Mouse (Mus musculus) CH12.LX (cell line): ENCODE data around the gene Zfp688. TPM values are rescaled to one million over a fixed set of nuclear protein-coding genes. Genes with fewer than 3 reads are reported as not detected.
"Not testable (repeated sequence)": the region's sequence is repeated elsewhere in the genome, so short reads cannot be mapped to it uniquely, and the experiment has no call there.

Experiments
- DNase-seq: peaks from one replicate; pipeline ENCODE4 v3.0.0-alpha.2; 2013; ENCODE audit errors: extremely low read depth
- H3K27ac ChIP-seq: 2 replicates; pipeline ENCODE4 v1.5.1; 2012; ENCODE audit warnings: low read depth, mild to moderate bottlenecking, control low read depth, moderate library complexity; ENCODE audit not compliant: insufficient read depth
- H3K27me3 ChIP-seq: replicated peaks from 2 replicates; pipeline ENCODE3; 2012; ENCODE audit warnings: inconsistent platforms
- H3K36me3 ChIP-seq, 2 experiments: replicated peaks in 1 of 2; 2 replicates each; pipeline versions ENCODE3 to v1.6.1; 2012; ENCODE audit warnings: inconsistent platforms in 1 of 2, low read length in 1 of 2, mild to moderate bottlenecking in 1 of 2, mixed read lengths in 1 of 2, moderate library complexity in 1 of 2; ENCODE audit not compliant: control insufficient read depth in 1 of 2, insufficient read depth in 1 of 2
- H3K4me1 ChIP-seq, 2 experiments: 2 replicates each; pipeline ENCODE4 v1.6.1; 2012; ENCODE audit warnings: inconsistent platforms in 1 of 2, moderate library complexity in 1 of 2; ENCODE audit not compliant: insufficient read depth in 2 of 2, control insufficient read depth in 1 of 2
- H3K4me2 ChIP-seq: 2 replicates; pipeline ENCODE4 v1.6.1; 2012; ENCODE audit warnings: low read depth, mild to moderate bottlenecking, control low read depth; ENCODE audit not compliant: poor library complexity, insufficient read depth, severe bottlenecking
- H3K4me3 ChIP-seq, 3 experiments: fragments of 150-350 bp in 1 of 3; sonication (generic) in 1 of 3; replicated peaks in 1 of 3; 2 replicates each; pipeline versions ENCODE3 to v1.5.1; 2011 to 2012; ENCODE audit warnings: low read depth in 2 of 3, low read length in 2 of 3, mild to moderate bottlenecking in 2 of 3, moderate library complexity in 2 of 3, control low read depth in 1 of 3, improper control_type of control experiment in 1 of 3, inconsistent platforms in 1 of 3, mixed read lengths in 1 of 3; ENCODE audit not compliant: poor library complexity in 1 of 3
- H3K79me2 ChIP-seq: replicated peaks from 2 replicates; pipeline ENCODE4 v1.6.1; 2012; ENCODE audit warnings: mild to moderate bottlenecking, moderate library complexity; ENCODE audit not compliant: control insufficient read depth, poor library complexity, insufficient read depth, severe bottlenecking; ENCODE audit errors: extremely low read depth
- H3K9ac ChIP-seq: 2 replicates; pipeline ENCODE4 v1.6.1; 2012; ENCODE audit warnings: low read depth, mild to moderate bottlenecking, control low read depth, moderate library complexity; ENCODE audit not compliant: insufficient read depth
- H3K9me3 ChIP-seq: replicated peaks from 2 replicates; pipeline ENCODE3; 2012; ENCODE audit warnings: low read length, inconsistent platforms, mixed read lengths
- BHLHE40 ChIP-seq: IDR thresholded peaks from 2 replicates; pipeline ENCODE4 v1.6.1; 2011; ENCODE audit warnings: mild to moderate bottlenecking, low read depth, low read length, improper control_type of control experiment
- CHD1 ChIP-seq: IDR thresholded peaks from 2 replicates; pipeline ENCODE4 v1.6.1; 2012; ENCODE audit warnings: low read depth, low read length, improper control_type of control experiment, inconsistent platforms
- CHD2 ChIP-seq: IDR thresholded peaks from 2 replicates; pipeline ENCODE4 v1.6.1; 2011; ENCODE audit warnings: low read length, improper control_type of control experiment
- E2F4 ChIP-seq: IDR thresholded peaks from 2 replicates; pipeline ENCODE4 v1.6.1; 2011; ENCODE audit warnings: low read depth, low read length, improper control_type of control experiment; ENCODE audit not compliant: insufficient replicate concordance
- ELF1 ChIP-seq: IDR thresholded peaks from 2 replicates; pipeline ENCODE4 v1.6.1; 2014; ENCODE audit warnings: low read depth, mild to moderate bottlenecking, inconsistent platforms, low read length, improper control_type of control experiment
- EP300 ChIP-seq: IDR thresholded peaks from 2 replicates; pipeline ENCODE4 v1.6.1; 2011; ENCODE audit warnings: low read length, improper control_type of control experiment
- ETS1 ChIP-seq: conservative IDR thresholded peaks from 2 replicates; pipeline ENCODE4 v1.6.1; 2012; ENCODE audit warnings: low read depth, mild to moderate bottlenecking, inconsistent platforms, low read length, improper control_type of control experiment, moderate library complexity
- GABPA ChIP-seq: IDR thresholded peaks from 2 replicates; pipeline ENCODE4 v1.6.1; 2012; ENCODE audit warnings: low read depth, low read length, improper control_type of control experiment, inconsistent platforms; ENCODE audit not compliant: insufficient replicate concordance
- HCFC1 ChIP-seq: IDR thresholded peaks from 2 replicates; pipeline ENCODE4 v1.6.1; 2012; ENCODE audit warnings: low read depth, mild to moderate bottlenecking, inconsistent platforms, low read length, improper control_type of control experiment
- IRF4 ChIP-seq: IDR thresholded peaks from 2 replicates; pipeline ENCODE4 v1.6.1; 2014; ENCODE audit warnings: low read depth, mild to moderate bottlenecking, inconsistent platforms, low read length, improper control_type of control experiment
- JUND ChIP-seq: conservative IDR thresholded peaks from 2 replicates; pipeline ENCODE4 v1.6.1; 2011; ENCODE audit warnings: low read depth, low read length, improper control_type of control experiment
- KAT2A ChIP-seq: IDR thresholded peaks from 2 replicates; pipeline ENCODE4 v1.6.1; 2012; ENCODE audit warnings: low read length, improper control_type of control experiment, inconsistent platforms; ENCODE audit not compliant: insufficient replicate concordance
- MAX ChIP-seq: IDR thresholded peaks from 2 replicates; pipeline ENCODE4 v1.6.1; 2011; ENCODE audit warnings: low read length, improper control_type of control experiment
- MAZ ChIP-seq: IDR thresholded peaks from 2 replicates; pipeline ENCODE4 v1.6.1; 2012; ENCODE audit warnings: low read depth, mild to moderate bottlenecking, inconsistent platforms, low read length, improper control_type of control experiment, moderate library complexity
- MXI1 ChIP-seq: IDR thresholded peaks from 2 replicates; pipeline ENCODE4 v1.6.1; 2011; ENCODE audit warnings: mild to moderate bottlenecking, low read depth, low read length, improper control_type of control experiment
- PAX5 ChIP-seq: IDR thresholded peaks from 2 replicates; pipeline ENCODE4 v1.6.1; 2012; ENCODE audit warnings: low read length, inconsistent platforms, mixed read lengths
- POLR2AphosphoS2 ChIP-seq: IDR thresholded peaks from 2 replicates; pipeline ENCODE4 v1.6.1; 2011; ENCODE audit warnings: low read depth, low read length, improper control_type of control experiment
- SIN3A ChIP-seq: IDR thresholded peaks from 2 replicates; pipeline ENCODE4 v1.6.1; 2012; ENCODE audit warnings: low read length, improper control_type of control experiment, inconsistent platforms
- SMC3 ChIP-seq: IDR thresholded peaks from 2 replicates; pipeline ENCODE4 v1.6.1; 2011; ENCODE audit warnings: low read depth, low read length, improper control_type of control experiment
- USF1 ChIP-seq: IDR thresholded peaks from 2 replicates; pipeline ENCODE4 v1.6.1; 2014; ENCODE audit warnings: low read depth, mild to moderate bottlenecking, inconsistent platforms, low read length, improper control_type of control experiment
- ZC3H11A ChIP-seq: IDR thresholded peaks from 2 replicates; pipeline ENCODE4 v1.6.1; 2012; ENCODE audit warnings: low read depth, mild to moderate bottlenecking, inconsistent platforms, low read length, improper control_type of control experiment
- ZKSCAN1 ChIP-seq: IDR thresholded peaks from 2 replicates; pipeline ENCODE4 v1.6.1; 2012; ENCODE audit warnings: low read depth, inconsistent platforms, low read length, improper control_type of control experiment, borderline replicate concordance
- ZMIZ1 ChIP-seq: IDR thresholded peaks from 2 replicates; pipeline ENCODE4 v1.6.1; 2012; ENCODE audit warnings: low read depth, mild to moderate bottlenecking, inconsistent platforms, low read length, improper control_type of control experiment
- dilution Hi-C: fragments of 300-500 bp; cut with MboI; formaldehyde crosslinking; loops from 2 replicates; pipeline ENCODE4 v1.14.3; 2020; ENCODE audit warnings: low sequenced_read_pairs; ENCODE audit not compliant: extremely low pct_unique_long_range_greater_than_20kb, extremely low pct_ligation_motif_present
- in situ Hi-C: fragments of 300-500 bp; cut with MboI; formaldehyde crosslinking; loops from 3 replicates; pipeline ENCODE4 v1.14.3; 2019; ENCODE audit warnings: low sequenced_read_pairs, low pct_ligation_motif_present, low pct_unique_long_range_greater_than_20kb, mixed read lengths
- polyA plus RNA-seq: library from polyadenylated mRNA; unstranded; fragments of >175 nt; gene quantifications from 2 replicates; pipeline ENCODE4 v1.2.1, GENCODE M21; 2012; ENCODE audit warnings: low read depth; ENCODE audit not compliant: insufficient read length
- total RNA-seq, 2 experiments: library from RNA; depleted of rRNA; stranded (reverse); fragments of 300-350 nt in 1 of 2; fragments of >200 nt in 1 of 2; gene quantifications; 2 replicates each; pipeline ENCODE4 v1.2.3; 2012 to 2014

Gene Zfp688
- total and polyA plus RNA-seq, 3 experiments, result 12.4 to 21.3 (median 18.7) TPM

DNA sequence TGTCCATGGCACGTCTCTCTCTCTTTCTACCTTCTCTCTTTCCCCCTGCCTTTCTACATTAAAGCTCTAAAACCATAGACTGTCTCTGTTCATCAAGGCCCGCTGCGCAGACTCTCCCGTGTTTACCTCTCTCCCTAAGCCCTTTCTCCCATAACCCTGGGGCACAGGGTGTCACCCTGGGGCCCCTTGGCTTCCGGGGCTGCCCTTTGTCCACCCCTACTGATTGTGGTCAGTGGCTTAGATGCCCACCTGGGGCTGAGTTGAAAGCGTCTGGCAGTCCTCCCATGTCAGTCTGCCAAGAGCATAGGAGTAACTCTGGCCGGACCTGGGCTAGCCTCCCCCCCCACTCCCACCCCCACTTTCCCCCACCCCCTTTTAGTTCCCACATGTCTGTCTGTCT, 31.6 kb downstream of the Zfp688 start:
- in situ Hi-C loops, result no loop called here
- H3K4me2 ChIP-seq, result no peak overlapping the region
- H3K9me3 ChIP-seq, result peaks cover 3% of the 10 kb centered on the region
- no peak for DNase-seq
- no peak overlapping the region for H3K27ac ChIP-seq
- dilution Hi-C loops, result no loop called here
- peaks cover 8 to 14% of the 10 kb centered on the region in 2 experiments; a peak in 3 of 4 replicates for H3K4me1 ChIP-seq
- H3K36me3 ChIP-seq, result peaks cover 9 to 17% of the 10 kb centered on the region in 2 experiments
- no peaks in the 10 kb centered on the region for H3K79me2 ChIP-seq
- TF ChIP-seq CHD2 (no peak), USF1 (no peak), ZKSCAN1 (no peak), GABPA (no peak), SIN3A (no peak), ZC3H11A (no peak), HCFC1 (no peak), BHLHE40 (no peak), JUND (no peak)
- H3K27me3 ChIP-seq, result no peaks in the 10 kb centered on the region
- H3K9ac ChIP-seq, result no peak overlapping the region
- no peak overlapping the region for H3K4me3 ChIP-seq

GRCm38 (mm10) chr7:127388201-127388600, 33.7 kb downstream of the Zfp688 start:
- H3K9me3 ChIP-seq, dilution Hi-C loops, DNase-seq, H3K4me2 ChIP-seq, in situ Hi-C loops, H3K79me2 ChIP-seq, H3K27ac ChIP-seq, H3K27me3 ChIP-seq, H3K4me1 ChIP-seq, H3K9ac ChIP-seq, H3K4me3 ChIP-seq: not testable (repeated sequence)
- H3K36me3 ChIP-seq, result peaks cover 18 to 31% of the 10 kb centered on the region in 2 experiments

DNA sequence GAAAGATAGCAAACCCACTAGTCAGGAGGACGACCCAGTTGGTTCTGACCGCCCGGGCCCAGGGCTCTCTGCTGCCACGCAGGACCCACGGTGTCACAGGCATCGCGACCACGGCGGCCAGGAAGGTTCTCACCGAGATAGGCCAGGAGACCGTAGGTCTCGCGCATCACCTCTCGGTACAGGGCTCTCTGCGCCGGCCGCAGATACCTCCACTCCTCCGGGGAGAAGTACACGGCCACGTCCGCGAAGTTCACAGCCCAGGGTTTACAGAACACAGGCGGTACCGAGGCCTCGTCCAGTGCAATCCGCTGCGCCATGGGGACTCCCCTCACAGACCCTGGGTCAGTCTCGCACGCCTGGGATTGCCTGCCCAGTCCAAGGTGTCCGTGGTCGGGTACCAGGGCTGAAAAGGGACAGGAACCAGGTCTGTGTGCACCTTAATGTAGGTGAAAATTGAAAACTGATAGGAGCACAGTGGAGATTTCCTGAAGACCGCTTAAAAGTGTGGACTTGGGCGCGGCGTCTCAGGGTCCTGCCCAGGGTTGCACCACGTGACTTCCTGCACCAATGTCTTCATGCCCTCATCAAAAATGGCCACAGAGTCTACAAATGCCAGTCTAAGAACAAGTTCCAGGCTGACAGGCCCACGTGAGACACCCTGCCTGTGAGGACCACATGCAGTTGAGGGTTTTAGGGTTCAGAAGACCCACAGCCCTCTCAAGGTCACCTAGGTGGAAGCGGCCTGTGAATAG, 35.1 kb downstream of the Zfp688 start, which contains the start of gene 9130019O22Rik:
Gene 9130019O22Rik (minus strand): TSS at position 526 of the 752 bp plus-strand sequence.
- Histone ChIP-seq H3K79me2 (no peaks in the 10 kb centered on the region), H3K9ac (peak within 1 kb of the TSS; percentile 66), H3K4me1 (no peaks in the 10 kb centered on the region), H3K27me3 (no peaks in the 10 kb centered on the region), H3K36me3 (peaks cover 15 to 30% of the 10 kb centered on the region in 2 experiments), H3K4me2 (peak within 1 kb of the TSS; percentile 71), H3K27ac (no peak within 1 kb of the TSS), H3K9me3 (peaks cover 11% of the 10 kb centered on the region), H3K4me3 (peak within 1 kb of the TSS; percentile 62 to 66 (median 64))
- DNase-seq, result peak; percentile 95
- dilution Hi-C loops, result no loop called here
- in situ Hi-C loops, result no loop called here
- no peak for TF ChIP-seq CHD1
- no peak for TF ChIP-seq SMC3
- no peak for TF ChIP-seq ZKSCAN1
- TF ChIP-seq ELF1, result peak; percentile 58
- TF ChIP-seq E2F4, result no peak
- no peak for TF ChIP-seq MAZ
- TF ChIP-seq ZMIZ1, result peak; percentile 57
- TF ChIP-seq PAX5, result no peak
- TF ChIP-seq MXI1, result peak; percentile 61; the same call in 1 of the 2 replicates
- peak; percentile 87 for TF ChIP-seq HCFC1
- TF ChIP-seq IRF4, result no peak
- peak; percentile 79 for TF ChIP-seq BHLHE40
- no peak for TF ChIP-seq GABPA
- TF ChIP-seq ETS1, result no peak
- TF ChIP-seq KAT2A, result peak; percentile 49; the same call in 1 of the 2 replicates
- TF ChIP-seq CHD2, result no peak
- peak; percentile 98 for TF ChIP-seq MAX
- peak; percentile 63 for TF ChIP-seq SIN3A
- no peak for TF ChIP-seq JUND
- no peak for TF ChIP-seq EP300
- 0 out of 2 replicates have a peak, but pooled peaks have one; percentile 30 for TF ChIP-seq POLR2AphosphoS2
